Comparison of ENCODE assay signal across 9 mouse cellular contexts in genomic region chr13:104074731-104075130, GRCm38 (mm10). TPM values are rescaled to one million over a fixed set of nuclear protein-coding genes. Genes with fewer than 3 reads are reported as not detected.
DNase-seq lines count a peak whose midpoint lies in the region; ATAC-seq and TF ChIP-seq lines count a peak whose summit lies in the region.
"Had no signal": no experiment of that assay in that cellular context is flagged by ENCODE, and none has a peak within 500 bp of the region (broad histone marks: within the 10 kb centered on the region; RNA-seq: fewer than 3 reads in every experiment).

No protein-coding gene starts in this region.

- 72% methylated on average over 10 of the region's 10 CpGs for WGBS in limb, embryonic 14.5 days
- 85% methylated on average over 10 of the region's 10 CpGs for WGBS in limb, embryonic 10.5 days
- WGBS in heart, postnatal 0 days: 45% methylated on average over 10 of the region's 10 CpGs
- 37% methylated on average over 10 of the region's 10 CpGs for WGBS in liver, embryonic 14.5 days (ENCODE audit: insufficient replicate concordance)
- WGBS in forebrain, embryonic 16.5 days: 84% methylated on average over 10 of the region's 10 CpGs

- TF ChIP-seq POLR2A in limb, embryonic 14.5 days (IDR thresholded peaks at IDR 0.05; ENCODE audit: borderline replicate concordance, extremely low read depth, insufficient read depth, insufficient read length): no peak

- no peak overlapping the region for H3K9ac ChIP-seq in limb, embryonic 14.5 days (ENCODE audit: low read depth, low read length, severe bottlenecking)
- H3K9ac ChIP-seq in heart, postnatal 0 days (replicated peaks; ENCODE audit: low read depth, low read length): no peak overlapping the region
- H3K9ac ChIP-seq in liver, embryonic 14.5 days (replicated peaks): no peak overlapping the region
- no peak overlapping the region for H3K9ac ChIP-seq in forebrain, embryonic 16.5 days (replicated peaks; ENCODE audit: low read depth, low read length)
- H3K9ac ChIP-seq: embryonic facial prominence, embryonic 15.5 days had no signal

- DNase-seq in limb, embryonic 14.5 days (ENCODE audit: low spot score): peak; percentile 34
- no peak for DNase-seq in limb, embryonic 10.5 days (ENCODE audit: low spot score)
- DNase-seq in heart, postnatal 0 days (ENCODE audit: low spot score): peak; percentile 63
- DNase-seq in liver, embryonic 14.5 days (ENCODE audit: low read depth in 3 of 3, low spot score in 3 of 3): no peak
- DNase-seq in thymus, postnatal 25 days: peak; percentile 9
- no peak for DNase-seq in frontal cortex, postnatal 36 days (ENCODE audit: low spot score in 2 of 2)
- DNase-seq in left cerebral cortex, adult 18-20 months (ENCODE audit: low spot score in 2 of 2): no peak

- no peak for TF ChIP-seq EP300 in heart, postnatal 0 days (IDR thresholded peaks at IDR 0.05; ENCODE audit: low read depth)
- TF ChIP-seq EP300 in liver, embryonic 14.5 days (IDR thresholded peaks at IDR 0.05; ENCODE audit: low read depth): no peak

- H3K27me3 ChIP-seq in limb, embryonic 14.5 days (ENCODE audit: control insufficient read depth, insufficient read depth, low read length): no peaks in the 10 kb centered on the region
- H3K27me3 ChIP-seq in limb, embryonic 10.5 days (ENCODE audit: low read depth, poor library complexity, severe bottlenecking): no peaks in the 10 kb centered on the region
- H3K27me3 ChIP-seq in heart, postnatal 0 days (ENCODE audit: control insufficient read depth, insufficient read depth, low read length): no peaks in the 10 kb centered on the region
- no peaks in the 10 kb centered on the region for H3K27me3 ChIP-seq in liver, embryonic 14.5 days (ENCODE audit: control insufficient read depth, insufficient read depth, low read length)
- H3K27me3 ChIP-seq in forebrain, embryonic 16.5 days (replicated peaks; ENCODE audit: control insufficient read depth, insufficient read depth, low read length): no peaks in the 10 kb centered on the region
- H3K27me3 ChIP-seq: embryonic facial prominence, embryonic 15.5 days had no signal

- no peak overlapping the region for H3K4me2 ChIP-seq in limb, embryonic 14.5 days (replicated peaks; ENCODE audit: low read depth, low read length, severe bottlenecking)
- peak overlapping the region; percentile 3; the same call in 1 of the 2 replicates for H3K4me2 ChIP-seq in heart, postnatal 0 days (ENCODE audit: low read depth, low read length)
- no peak overlapping the region for H3K4me2 ChIP-seq in liver, embryonic 14.5 days (ENCODE audit: low read depth)
- H3K4me2 ChIP-seq in forebrain, embryonic 16.5 days (ENCODE audit: low read length): no peak overlapping the region
- H3K4me2 ChIP-seq: embryonic facial prominence, embryonic 15.5 days had no signal

- no peak overlapping the region for H3K27ac ChIP-seq in limb, embryonic 14.5 days (replicated peaks; ENCODE audit: low read depth, low read length)
- no peak overlapping the region for H3K27ac ChIP-seq in limb, embryonic 10.5 days
- H3K27ac ChIP-seq in heart, postnatal 0 days (ENCODE audit: low read depth): no peak overlapping the region
- no peak overlapping the region for H3K27ac ChIP-seq in liver, embryonic 14.5 days
- H3K27ac ChIP-seq in forebrain, embryonic 16.5 days (ENCODE audit: low read length): no peak overlapping the region
- H3K27ac ChIP-seq: embryonic facial prominence, embryonic 15.5 days had no signal

- 0 out of 2 replicates have a peak, but pooled peaks cover 3% of the 10 kb centered on the region for H3K36me3 ChIP-seq in limb, embryonic 14.5 days (ENCODE audit: control insufficient read depth, insufficient read depth, low read length)
- H3K36me3 ChIP-seq in limb, embryonic 10.5 days: peaks cover 5% of the 10 kb centered on the region
- H3K36me3 ChIP-seq in heart, postnatal 0 days (replicated peaks; ENCODE audit: control insufficient read depth, insufficient read depth, low read length): peaks cover 5% of the 10 kb centered on the region; the same call in 1 of the 2 replicates
- no peaks in the 10 kb centered on the region for H3K36me3 ChIP-seq in liver, embryonic 14.5 days (replicated peaks; ENCODE audit: control insufficient read depth, insufficient read depth, low read depth)
- H3K36me3 ChIP-seq in forebrain, embryonic 16.5 days (ENCODE audit: control insufficient read depth, insufficient read depth): no peaks in the 10 kb centered on the region

- TF ChIP-seq CTCF in heart, postnatal 0 days (IDR thresholded peaks at IDR 0.05; ENCODE audit: low read depth): no peak
- TF ChIP-seq CTCF in liver, embryonic 14.5 days (IDR thresholded peaks at IDR 0.05; ENCODE audit: low read depth): no peak

- no peak overlapping the region for H3K4me3 ChIP-seq in limb, embryonic 14.5 days (replicated peaks; ENCODE audit: low read length)
- no peak overlapping the region for H3K4me3 ChIP-seq in limb, embryonic 10.5 days
- no peak overlapping the region for H3K4me3 ChIP-seq in heart, postnatal 0 days (ENCODE audit: low read depth, low read length)
- H3K4me3 ChIP-seq in liver, embryonic 14.5 days (ENCODE audit: insufficient read depth in 1 of 2, low read depth in 2 of 2, low read length in 2 of 2): no peak overlapping the region
- no peak overlapping the region for H3K4me3 ChIP-seq in forebrain, embryonic 16.5 days (replicated peaks; ENCODE audit: low read length)
- H3K4me3 ChIP-seq: embryonic facial prominence, embryonic 15.5 days had no signal

- ATAC-seq in limb, embryonic 14.5 days (ENCODE audit: low FRiP score, low read depth): no peak
- peak; percentile 76 for ATAC-seq in heart, postnatal 0 days (ENCODE audit: insufficient read depth, low read depth)
- ATAC-seq in liver, embryonic 14.5 days (ENCODE audit: insufficient read depth): 0 out of 2 replicates have a peak, but pooled peaks have one; percentile 28
- no peak for ATAC-seq in forebrain, embryonic 16.5 days

- no peaks in the 10 kb centered on the region for H3K9me3 ChIP-seq in limb, embryonic 14.5 days (ENCODE audit: control insufficient read depth, low read length)
- no peaks in the 10 kb centered on the region for H3K9me3 ChIP-seq in limb, embryonic 10.5 days (replicated peaks)
- no peaks in the 10 kb centered on the region for H3K9me3 ChIP-seq in heart, postnatal 0 days (replicated peaks; ENCODE audit: control insufficient read depth, low read length)
- H3K9me3 ChIP-seq in liver, embryonic 14.5 days (ENCODE audit: control insufficient read depth, low read length): no peaks in the 10 kb centered on the region
- H3K9me3 ChIP-seq in forebrain, embryonic 16.5 days (ENCODE audit: control insufficient read depth, low read length): no peaks in the 10 kb centered on the region
- H3K9me3 ChIP-seq: embryonic facial prominence, embryonic 15.5 days had no signal

- peaks cover 13% of the 10 kb centered on the region for H3K4me1 ChIP-seq in limb, embryonic 14.5 days (ENCODE audit: control insufficient read depth, insufficient read depth, low read length)
- H3K4me1 ChIP-seq in limb, embryonic 10.5 days: peaks cover 7% of the 10 kb centered on the region; the same call in 1 of the 2 replicates
- H3K4me1 ChIP-seq in heart, postnatal 0 days (ENCODE audit: control insufficient read depth, insufficient read depth): no peaks in the 10 kb centered on the region
- peaks cover 0 to 3% of the 10 kb centered on the region in 2 experiments; a peak in 1 of 4 replicates for H3K4me1 ChIP-seq in liver, embryonic 14.5 days (replicated peaks; ENCODE audit: control insufficient read depth in 2 of 2, insufficient read depth in 2 of 2, low read length in 1 of 2)
- H3K4me1 ChIP-seq in forebrain, embryonic 16.5 days (replicated peaks; ENCODE audit: control insufficient read depth, insufficient read depth, low read length): 0 out of 2 replicates have a peak, but pooled peaks cover 2% of the 10 kb centered on the region
- H3K4me1 ChIP-seq: embryonic facial prominence, embryonic 15.5 days had no signal

RNA-seq across cellular contexts. Expression of gene Nln, which starts 34.7 kb away (rescaled TPM):
- polyA plus RNA-seq in limb, embryonic 14.5 days (2012; rRNA removed): 7.6 and 9.8 TPM in 2 replicates
- 16.6 and 17.3 TPM in 2 replicates for polyA plus RNA-seq in limb, embryonic 14.5 days (2014; fragmentation: Nextera tagmentation; extraction: Ambion mirVana)
- 20.2 and 20.4 TPM in 2 replicates for polyA plus RNA-seq in limb, embryonic 10.5 days (2016; fragmentation: Nextera tagmentation; extraction: Ambion mirVana)
- 31.1 and 42.2 TPM in 2 replicates for total RNA-seq in heart, postnatal 0 days (2014; rRNA removed; ENCODE audit: low replicate concordance)
- 16.2 and 17.0 TPM in 2 replicates for polyA plus RNA-seq in heart, postnatal 0 days (2015; fragmentation: Nextera tagmentation; extraction: Ambion mirVana)
- 5.2 and 5.3 TPM in 2 replicates for polyA plus RNA-seq in liver, embryonic 14.5 days (2012; rRNA removed)
- polyA plus RNA-seq in liver, embryonic 14.5 days (2014; fragmentation: Nextera tagmentation; extraction: Ambion mirVana): 10.8 and 13.7 TPM in 2 replicates
- 40.1 and 45.8 TPM in 2 replicates for polyA plus RNA-seq in forebrain, embryonic 16.5 days (2015; fragmentation: Nextera tagmentation; extraction: Ambion mirVana)
- 10 to 100 TPM; 23.9 to 26.5 TPM for total RNA-seq in left cerebral cortex, adult 18-20 months (2021)

RNA-seq across cellular contexts. Expression of gene Sgtb, which starts 34.8 kb away (rescaled TPM):
- polyA plus RNA-seq in limb, embryonic 14.5 days (2012; rRNA removed): 4.9 and 5.9 TPM in 2 replicates
- polyA plus RNA-seq in limb, embryonic 14.5 days (2014; fragmentation: Nextera tagmentation; extraction: Ambion mirVana): 7.3 and 7.5 TPM in 2 replicates
- 5.8 and 7.3 TPM in 2 replicates for polyA plus RNA-seq in limb, embryonic 10.5 days (2016; fragmentation: Nextera tagmentation; extraction: Ambion mirVana)
- 1.1 and 1.6 TPM in 2 replicates for total RNA-seq in heart, postnatal 0 days (2014; rRNA removed; ENCODE audit: low replicate concordance)
- 1.1 TPM in 2 replicates for polyA plus RNA-seq in heart, postnatal 0 days (2015; fragmentation: Nextera tagmentation; extraction: Ambion mirVana)
- polyA plus RNA-seq in liver, embryonic 14.5 days (2012; rRNA removed): 0.21 and 0.26 TPM in 2 replicates
- 0.58 TPM in 2 replicates for polyA plus RNA-seq in liver, embryonic 14.5 days (2014; fragmentation: Nextera tagmentation; extraction: Ambion mirVana)
- 34.0 and 39.2 TPM in 2 replicates for polyA plus RNA-seq in forebrain, embryonic 16.5 days (2015; fragmentation: Nextera tagmentation; extraction: Ambion mirVana)
- 100 to 1,000 TPM; 144 to 147 TPM for total RNA-seq in left cerebral cortex, adult 18-20 months (2021)

Comparison
In these comparisons a context has a peak if more than half of its experiments do, and no peak if none do; other contexts are left out.
1. DNase-seq: peak in limb, embryonic 14.5 days (single experiment), heart, postnatal 0 days (single experiment) and thymus, postnatal 25 days (single experiment); none in limb, embryonic 10.5 days (single experiment), liver, embryonic 14.5 days (0 of 3), frontal cortex, postnatal 36 days (0 of 2) and left cerebral cortex, adult 18-20 months (0 of 2).
2. ATAC-seq: peak in heart, postnatal 0 days (single experiment) and liver, embryonic 14.5 days (single experiment); none in limb, embryonic 14.5 days (single experiment) and forebrain, embryonic 16.5 days (single experiment).